Mouse (Mus musculus): ENCODE measurements around the gene Trim38.

The Trim38 gene

GRCm38 (mm10) chr13:23769613-23770012 lies at the start of gene Trim38:
Trim38 (plus strand) TSS chr13:23769913.
- in situ Hi-C loops (cut with MboI; ENCODE audit: unreplicated experiment in 2 of 2) = loop anchor here in 1 of 2 experiments (25.0 kb wide), 2 partner anchors 1732 to 1982 kb away; partner anchors contain the start of genes Hist1h1b, Hist1h2ag, Hist1h2ah and Hist1h2an

- in situ Hi-C loops (cut with MboI; ENCODE audit: unreplicated experiment in 2 of 2) = no loop called here
Measured at GRCm38 (mm10) chr13:23724239-23724638, 45.5 kb upstream of the Trim38 start.

GRCm38 (mm10) chr13:23725213-23725612 lies 44.5 kb upstream of the Trim38 start:
- in situ Hi-C loops (cut with MboI; ENCODE audit: unreplicated experiment in 2 of 2) = no loop called here

- in situ Hi-C loops (cut with MboI; ENCODE audit: unreplicated experiment in 2 of 2) = no loop called here
Measured at GRCm38 (mm10) chr13:23728472-23729191, 41.1 kb upstream of the Trim38 start.

GRCm38 (mm10) chr13:23729192-23729525 lies 40.6 kb upstream of the Trim38 start:
- in situ Hi-C loops (cut with MboI; ENCODE audit: unreplicated experiment in 2 of 2) = no loop called here

GRCm38 (mm10) chr13:23729706-23730105 lies 40.0 kb upstream of the Trim38 start:
- in situ Hi-C loops (cut with MboI; ENCODE audit: unreplicated experiment in 2 of 2) = loop anchor here (5.0 to 10.0 kb wide), 3 partner anchors 32 to 105 kb away; partner anchors contain the start of genes Hist1h1e (in 1 of the 2), Hist1h1t (in 1 of the 2), Hist1h2ac (in 1 of the 2) and Hist1h2bc (in 1 of the 2)

- in situ Hi-C loops (cut with MboI; ENCODE audit: unreplicated experiment in 2 of 2) = loop anchor here (5.0 to 10.0 kb wide), 3 partner anchors 33 to 106 kb away; partner anchors contain the start of genes Hist1h1e (in 1 of the 2), Hist1h1t (in 1 of the 2), Hist1h2ac (in 1 of the 2) and Hist1h2bc (in 1 of the 2)
Measured at GRCm38 (mm10) chr13:23730479-23730878, 39.2 kb upstream of the Trim38 start.

GRCm38 (mm10) chr13:23732156-23732804 lies 37.4 kb upstream of the Trim38 start:
- in situ Hi-C loops (cut with MboI; ENCODE audit: unreplicated experiment in 2 of 2) = loop anchor here (5.0 to 10.0 kb wide), 3 partner anchors 35 to 107 kb away; partner anchors contain the start of genes Hist1h1e (in 1 of the 2), Hist1h1t (in 1 of the 2), Hist1h2ac (in 1 of the 2) and Hist1h2bc (in 1 of the 2)

GRCm38 (mm10) chr13:23737091-23737490 lies 32.6 kb upstream of the Trim38 start:
- in situ Hi-C loops (cut with MboI; ENCODE audit: unreplicated experiment in 2 of 2) = loop anchor here (5.0 to 10.0 kb wide), 4 partner anchors 35 to 115 kb away; partner anchors contain the start of genes Hist1h1e (in 2 of the 2), Hist1h2be (in 2 of the 2), Hist1h2ac (in 1 of the 2) and Hist1h2bc (in 1 of the 2)

GRCm38 (mm10) chr13:23738041-23738440 lies 31.7 kb upstream of the Trim38 start:
- in situ Hi-C loops (cut with MboI; ENCODE audit: unreplicated experiment in 2 of 2) = loop anchor here (5.0 to 10.0 kb wide), 4 partner anchors 36 to 116 kb away; partner anchors contain the start of genes Hist1h1e (in 2 of the 2), Hist1h2be (in 2 of the 2), Hist1h2ac (in 1 of the 2) and Hist1h2bc (in 1 of the 2)

- in situ Hi-C loops (cut with MboI; ENCODE audit: unreplicated experiment in 2 of 2) = loop anchor here (5.0 to 10.0 kb wide), 4 partner anchors 36 to 116 kb away; partner anchors contain the start of genes Hist1h1e (in 2 of the 2), Hist1h2be (in 2 of the 2), Hist1h2ac (in 1 of the 2) and Hist1h2bc (in 1 of the 2)
Measured at GRCm38 (mm10) chr13:23738677-23739068, 31.0 kb upstream of the Trim38 start, which contains the start of gene Hist1h1c. Hist1h1c (plus strand) TSS chr13:23738808.

GRCm38 (mm10) chr13:23739069-23739921 lies 30.4 kb upstream of the Trim38 start:
- in situ Hi-C loops (cut with MboI; ENCODE audit: unreplicated experiment in 2 of 2) = loop anchor here (5.0 to 10.0 kb wide), 4 partner anchors 37 to 117 kb away; partner anchors contain the start of genes Hist1h1e (in 2 of the 2), Hist1h2be (in 2 of the 2), Hist1h2ac (in 1 of the 2) and Hist1h2bc (in 1 of the 2)

GRCm38 (mm10) chr13:23739922-23740252 lies 29.8 kb upstream of the Trim38 start:
- in situ Hi-C loops (cut with MboI; ENCODE audit: unreplicated experiment in 2 of 2) = loop anchor here (5.0 to 10.0 kb wide), 7 partner anchors 38 to 1703 kb away; partner anchors contain the start of genes Hist1h1d (in 2 of the 2), Hist1h1e (in 2 of the 2), Hist1h2be (in 2 of the 2) and Hist1h4f (in 2 of the 2)

GRCm38 (mm10) chr13:23740256-23740840 lies 29.4 kb upstream of the Trim38 start:
- in situ Hi-C loops (cut with MboI; ENCODE audit: unreplicated experiment in 2 of 2) = loop anchor here (5.0 to 10.0 kb wide), 3 partner anchors 186 to 1703 kb away; partner anchors contain the start of genes Hist1h1d (in 2 of the 2), Hist1h4f (in 2 of the 2), Hist1h2ah (in 1 of the 2) and Hist1h2bk (in 1 of the 2)

GRCm38 (mm10) chr13:23740910-23741309 lies 28.8 kb upstream of the Trim38 start:
- in situ Hi-C loops (cut with MboI; ENCODE audit: unreplicated experiment in 2 of 2) = loop anchor here (5.0 to 10.0 kb wide), 3 partner anchors 186 to 1704 kb away; partner anchors contain the start of genes Hist1h1d (in 2 of the 2), Hist1h4f (in 2 of the 2), Hist1h2ah (in 1 of the 2) and Hist1h2bk (in 1 of the 2)

- in situ Hi-C loops (cut with MboI; ENCODE audit: unreplicated experiment in 2 of 2) = loop anchor here (5.0 to 10.0 kb wide), 3 partner anchors 187 to 1705 kb away; partner anchors contain the start of genes Hist1h1d (in 2 of the 2), Hist1h4f (in 2 of the 2), Hist1h2ah (in 1 of the 2) and Hist1h2bk (in 1 of the 2)
Measured at GRCm38 (mm10) chr13:23742007-23742406, 27.7 kb upstream of the Trim38 start.

GRCm38 (mm10) chr13:23743215-23743614 lies 26.5 kb upstream of the Trim38 start:
- in situ Hi-C loops (cut with MboI; ENCODE audit: unreplicated experiment in 2 of 2) = loop anchor here (5.0 to 10.0 kb wide), 3 partner anchors 188 to 1706 kb away; partner anchors contain the start of genes Hist1h1d (in 2 of the 2), Hist1h4f (in 2 of the 2), Hist1h2ah (in 1 of the 2) and Hist1h2bk (in 1 of the 2)

GRCm38 (mm10) chr13:23743963-23744362 lies 25.8 kb upstream of the Trim38 start:
- in situ Hi-C loops (cut with MboI; ENCODE audit: unreplicated experiment in 2 of 2) = loop anchor here (5.0 to 10.0 kb wide), 3 partner anchors 189 to 1707 kb away; partner anchors contain the start of genes Hist1h1d (in 2 of the 2), Hist1h4f (in 2 of the 2), Hist1h2ah (in 1 of the 2) and Hist1h2bk (in 1 of the 2)

All from v-Abl transformed pro-B cells (cell line).